Mouse (Mus musculus): ENCODE measurements around the gene Pdss2. TPM values are rescaled to one million over a fixed set of nuclear protein-coding genes. Genes with fewer than 3 reads are reported as not detected.

Pdss2 gene
- polyA plus RNA-seq, 1 experiment from 2014 or later: 15.1 TPM

GRCm38 (mm10) chr10:43430606-43431005 is 209.3 kb downstream of the Pdss2 start:
- Histone ChIP-seq H3K9me3 (peaks cover 4% of the 10 kb centered on the region; the same call in 1 of the 2 replicates), H3K9ac (replicated peaks) (no peak overlapping the region), H3K27ac (replicated peaks) (no peak overlapping the region), H3K27me3 (no peaks in the 10 kb centered on the region), H3K36me3 (no peaks in the 10 kb centered on the region), H3K4me3 (no peak overlapping the region), H3K4me1 (no peaks in the 10 kb centered on the region), H3K4me2 (replicated peaks) (no peak overlapping the region)
- 80% methylated on average over 5 of the region's 5 CpGs for WGBS
- no peak for ATAC-seq (replicated peaks)

- ATAC-seq (replicated peaks): no peak
- 88% methylated on average over 4 of the region's 4 CpGs for WGBS
These were observed 213.0 kb downstream of the Pdss2 start for GRCm38 (mm10) chr10:43434326-43434725.

GRCm38 (mm10) chr10:43435757-43436156 is 214.5 kb downstream of the Pdss2 start:
- H3K4me2 ChIP-seq (replicated peaks): no peak overlapping the region
- WGBS: 97% methylated on average over 3 of the region's 3 CpGs

More at GRCm38 (mm10) chr10:43434326-43434725, 213.0 kb downstream of the Pdss2 start:
- Histone ChIP-seq H3K9ac (replicated peaks) (no peak overlapping the region), H3K4me1 (peaks cover 9% of the 10 kb centered on the region), H3K27ac (replicated peaks) (no peak overlapping the region), H3K4me3 (no peak overlapping the region), H3K4me2 (replicated peaks) (no peak overlapping the region), H3K9me3 (peaks cover 4% of the 10 kb centered on the region; the same call in 1 of the 2 replicates), H3K27me3 (no peaks in the 10 kb centered on the region), H3K36me3 (no peaks in the 10 kb centered on the region)

GRCm38 (mm10) chr10:43439492-43439941 is 218.2 kb downstream of the Pdss2 start:
- Histone ChIP-seq H3K4me2 (replicated peaks) (no peak overlapping the region), H3K9me3 (no peaks in the 10 kb centered on the region), H3K27me3 (no peaks in the 10 kb centered on the region), H3K4me3 (no peak overlapping the region), H3K4me1 (peaks cover 21% of the 10 kb centered on the region), H3K27ac (replicated peaks) (peak overlapping the region; percentile 54), H3K36me3 (no peaks in the 10 kb centered on the region), H3K9ac (replicated peaks) (no peak overlapping the region)
- peak; percentile 85 for ATAC-seq (replicated peaks)
- 4% methylated on average over 7 of the region's 7 CpGs for WGBS

More at GRCm38 (mm10) chr10:43435757-43436156, 214.5 kb downstream of the Pdss2 start:
- no peaks in the 10 kb centered on the region for H3K36me3 ChIP-seq
- H3K4me1 ChIP-seq: peaks cover 21% of the 10 kb centered on the region
- H3K9me3 ChIP-seq: peaks cover 1% of the 10 kb centered on the region; the same call in 1 of the 2 replicates
- no peak overlapping the region for H3K27ac ChIP-seq (replicated peaks)
- no peak overlapping the region for H3K9ac ChIP-seq (replicated peaks)
- H3K4me3 ChIP-seq: no peak overlapping the region
- no peak for ATAC-seq (replicated peaks)
- H3K27me3 ChIP-seq: no peaks in the 10 kb centered on the region

GRCm38 (mm10) chr10:43440050-43440449 is 218.8 kb downstream of the Pdss2 start:
- peak; percentile 34; the same call in 1 of the 2 replicates for ATAC-seq (replicated peaks)
- no peaks in the 10 kb centered on the region for H3K36me3 ChIP-seq
- peaks cover 21% of the 10 kb centered on the region for H3K4me1 ChIP-seq
- no peaks in the 10 kb centered on the region for H3K27me3 ChIP-seq
- no peaks in the 10 kb centered on the region for H3K9me3 ChIP-seq
- H3K9ac ChIP-seq (replicated peaks): no peak overlapping the region
- H3K4me2 ChIP-seq (replicated peaks): no peak overlapping the region
- WGBS: 12% methylated on average over 13 of the region's 13 CpGs
- H3K4me3 ChIP-seq: no peak overlapping the region
- peak overlapping the region; percentile 54 for H3K27ac ChIP-seq (replicated peaks)

GRCm38 (mm10) chr10:43440981-43441740 is 219.9 kb downstream of the Pdss2 start:
- Histone ChIP-seq H3K4me3 (no peak overlapping the region), H3K27me3 (no peaks in the 10 kb centered on the region), H3K36me3 (no peaks in the 10 kb centered on the region), H3K4me2 (replicated peaks) (no peak overlapping the region), H3K27ac (replicated peaks) (no peak overlapping the region), H3K4me1 (peaks cover 21% of the 10 kb centered on the region), H3K9ac (replicated peaks) (no peak overlapping the region), H3K9me3 (no peaks in the 10 kb centered on the region)
- no peak for ATAC-seq (replicated peaks)
- WGBS: 68% methylated on average over 15 of the region's 15 CpGs

- no peak for ATAC-seq (replicated peaks)
- 100% methylated on average over 3 of the region's 3 CpGs for WGBS
These were observed 227.4 kb downstream of the Pdss2 start for GRCm38 (mm10) chr10:43448656-43449055.

GRCm38 (mm10) chr10:43451848-43452662 is 230.8 kb downstream of the Pdss2 start:
- Histone ChIP-seq H3K9ac (replicated peaks) (0 out of 2 replicates have a peak overlapping the region, but pooled peaks have one; percentile 23), H3K4me1 (peaks cover 11% of the 10 kb centered on the region), H3K27ac (replicated peaks) (no peak overlapping the region), H3K4me3 (peak overlapping the region; percentile 24), H3K36me3 (no peaks in the 10 kb centered on the region), H3K9me3 (no peaks in the 10 kb centered on the region), H3K4me2 (replicated peaks) (peak overlapping the region; percentile 42), H3K27me3 (no peaks in the 10 kb centered on the region)
- ATAC-seq (replicated peaks): peak; percentile 93
- 25% methylated on average over 16 of the region's 16 CpGs for WGBS

More at GRCm38 (mm10) chr10:43448656-43449055, 227.4 kb downstream of the Pdss2 start:
- H3K4me1 ChIP-seq: peaks cover 11% of the 10 kb centered on the region
- no peaks in the 10 kb centered on the region for H3K9me3 ChIP-seq
- no peak overlapping the region for H3K4me2 ChIP-seq (replicated peaks)
- no peak overlapping the region for H3K4me3 ChIP-seq
- H3K27me3 ChIP-seq: no peaks in the 10 kb centered on the region
- H3K9ac ChIP-seq (replicated peaks): no peak overlapping the region
- no peaks in the 10 kb centered on the region for H3K36me3 ChIP-seq
- H3K27ac ChIP-seq (replicated peaks): no peak overlapping the region

GRCm38 (mm10) chr10:43452663-43452996 is 231.3 kb downstream of the Pdss2 start:
- no peaks in the 10 kb centered on the region for H3K36me3 ChIP-seq
- no peak for ATAC-seq (replicated peaks)
- no peak overlapping the region for H3K27ac ChIP-seq (replicated peaks)
- peaks cover 11% of the 10 kb centered on the region for H3K4me1 ChIP-seq
- peak overlapping the region; percentile 42 for H3K4me2 ChIP-seq (replicated peaks)
- H3K27me3 ChIP-seq: no peaks in the 10 kb centered on the region
- WGBS: 17% methylated on average over 5 of the region's 5 CpGs
- peak overlapping the region; percentile 24; the same call in 1 of the 2 replicates for H3K4me3 ChIP-seq
- 0 out of 2 replicates have a peak overlapping the region, but pooled peaks have one; percentile 23 for H3K9ac ChIP-seq (replicated peaks)
- no peaks in the 10 kb centered on the region for H3K9me3 ChIP-seq

- H3K27me3 ChIP-seq: no peaks in the 10 kb centered on the region
- WGBS: 89% methylated on average over 1 of the region's 1 CpGs
- no peak overlapping the region for H3K27ac ChIP-seq (replicated peaks)
- H3K9me3 ChIP-seq: no peaks in the 10 kb centered on the region
- H3K36me3 ChIP-seq: no peaks in the 10 kb centered on the region
- no peak overlapping the region for H3K4me3 ChIP-seq
- no peak overlapping the region for H3K9ac ChIP-seq (replicated peaks)
- peaks cover 11% of the 10 kb centered on the region for H3K4me1 ChIP-seq
- no peak overlapping the region for H3K4me2 ChIP-seq (replicated peaks)
- ATAC-seq (replicated peaks): no peak
These were observed 232.9 kb downstream of the Pdss2 start for GRCm38 (mm10) chr10:43454219-43454618.

- Histone ChIP-seq H3K9me3 (no peaks in the 10 kb centered on the region), H3K4me1 (peaks cover 11% of the 10 kb centered on the region), H3K36me3 (no peaks in the 10 kb centered on the region), H3K9ac (replicated peaks) (no peak overlapping the region), H3K4me3 (no peak overlapping the region), H3K27ac (replicated peaks) (no peak overlapping the region), H3K4me2 (replicated peaks) (no peak overlapping the region), H3K27me3 (no peaks in the 10 kb centered on the region)
- ATAC-seq (replicated peaks): no peak
- 96% methylated on average over 3 of the region's 3 CpGs for WGBS
These were observed 233.4 kb downstream of the Pdss2 start for GRCm38 (mm10) chr10:43454671-43455070.

- Histone ChIP-seq H3K27ac (replicated peaks) (no peak overlapping the region), H3K9ac (replicated peaks) (no peak overlapping the region), H3K27me3 (no peaks in the 10 kb centered on the region), H3K9me3 (no peaks in the 10 kb centered on the region), H3K4me3 (no peak overlapping the region), H3K4me2 (replicated peaks) (no peak overlapping the region), H3K4me1 (no peaks in the 10 kb centered on the region), H3K36me3 (no peaks in the 10 kb centered on the region)
- WGBS: 90% methylated on average over 5 of the region's 5 CpGs
- ATAC-seq (replicated peaks): no peak
These were observed 241.5 kb downstream of the Pdss2 start for GRCm38 (mm10) chr10:43462821-43463220.

Measured in forebrain, embryonic 15.5 days (tissue).